Mouse (Mus musculus) megakaryocyte progenitor cell, adult 5-6 weeks (primary cell): Measurements from ENCODE around the gene Thy1. TPM values are rescaled to one million over a fixed set of nuclear protein-coding genes. Genes with fewer than 3 reads are reported as not detected.

ENCODE experiments used
- ATAC-seq: replicated peaks from 2 replicates; pipeline ENCODE4 v1.8.0; 2016; ENCODE audit warnings: mild to moderate bottlenecking, moderate TSS enrichment, inconsistent platforms; ENCODE audit not compliant: poor library complexity
- total RNA-seq, 2 experiments: library from RNA; stranded (forward) in 1 of 2; stranded (reverse) in 1 of 2; fragments of 157-497, 149-512 nt in 1 of 2; fragments of 200-1000 nt in 1 of 2; gene quantifications; 2 replicates each; pipeline versions ENCODE4 v1.2.3 to v1.2.4; 2015 to 2017

The Thy1 gene
- total RNA-seq, 2 experiments from 2014 or later, result 0.21 to 0.32 TPM

DNA sequence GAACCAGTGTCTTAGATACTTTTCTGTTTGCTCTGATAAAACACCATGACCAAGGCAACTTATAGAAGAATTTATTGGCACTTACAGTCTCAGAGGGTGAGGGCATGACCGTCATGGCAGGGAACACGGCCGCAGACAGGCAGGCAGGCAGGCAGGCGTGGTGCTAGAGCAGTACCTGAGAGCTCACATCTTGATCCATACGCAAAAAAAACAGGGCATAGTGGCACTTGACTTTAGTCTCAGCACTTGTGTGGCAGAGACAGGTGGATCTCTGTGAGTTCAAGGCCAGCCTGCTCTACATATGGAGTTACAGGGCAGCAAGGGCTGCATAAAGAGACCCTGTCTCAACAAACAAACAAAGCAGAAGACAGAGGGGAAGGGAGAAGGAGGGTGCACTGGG lies 9.9 kb upstream of the Thy1 start:
- ATAC-seq, result no peak

DNA sequence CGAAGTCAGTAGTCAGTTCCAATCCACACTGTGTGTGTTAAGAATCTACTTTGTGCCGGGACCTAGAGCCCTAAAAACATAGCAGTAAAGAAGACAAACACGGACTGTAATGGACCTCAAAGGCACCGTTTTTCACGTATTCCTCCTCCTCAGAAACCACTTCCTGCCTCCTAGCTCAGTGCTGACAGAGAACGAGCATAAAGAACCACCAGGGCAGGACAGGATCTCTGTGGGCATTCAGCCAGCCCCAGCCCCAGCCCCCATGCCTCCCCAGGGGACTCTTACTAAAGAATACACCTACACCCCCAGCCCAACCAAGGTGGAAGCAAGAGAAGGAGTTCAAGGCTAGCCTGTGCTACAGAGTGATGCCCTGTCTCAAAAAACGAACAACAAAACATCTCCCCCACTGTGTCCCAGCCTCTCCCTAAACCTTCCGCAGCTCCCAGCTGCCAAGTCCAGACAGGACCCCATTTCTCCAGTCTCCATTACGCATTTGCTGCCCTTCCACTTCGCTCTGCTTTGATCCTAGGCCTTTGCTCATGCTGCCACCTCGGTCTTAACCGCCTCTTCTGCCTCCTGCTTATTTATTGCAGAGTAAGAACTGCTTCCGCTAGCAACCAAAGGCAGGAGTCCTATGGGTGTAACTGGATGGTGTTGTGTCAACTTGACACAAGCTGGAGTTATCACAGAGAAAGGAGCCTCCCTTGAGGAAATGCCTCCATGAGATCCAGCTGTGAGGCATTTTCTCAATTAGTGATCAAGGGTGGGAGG lies 9.0 kb upstream of the Thy1 start:
- no peak for ATAC-seq

DNA sequence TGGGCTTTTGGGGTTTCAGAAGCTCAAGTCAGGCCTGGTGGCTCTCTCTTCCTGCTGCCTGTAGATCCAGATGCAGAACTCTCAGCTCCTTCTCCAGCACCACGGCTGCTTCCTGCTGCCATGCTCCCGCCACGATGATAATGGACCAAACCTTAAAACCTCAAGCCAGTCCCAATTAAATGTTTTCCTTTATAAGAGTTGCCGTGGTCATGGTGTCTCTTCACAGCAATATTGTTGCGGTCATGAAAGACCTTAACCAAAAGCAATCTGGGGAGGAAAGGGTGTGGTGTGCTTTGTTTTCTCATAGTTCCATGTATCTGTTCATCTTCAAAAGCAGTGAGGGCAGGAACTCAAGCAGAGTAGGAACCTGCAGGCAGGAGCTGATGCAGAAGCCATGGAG lies 6.1 kb upstream of the Thy1 start:
- ATAC-seq, result no peak

DNA sequence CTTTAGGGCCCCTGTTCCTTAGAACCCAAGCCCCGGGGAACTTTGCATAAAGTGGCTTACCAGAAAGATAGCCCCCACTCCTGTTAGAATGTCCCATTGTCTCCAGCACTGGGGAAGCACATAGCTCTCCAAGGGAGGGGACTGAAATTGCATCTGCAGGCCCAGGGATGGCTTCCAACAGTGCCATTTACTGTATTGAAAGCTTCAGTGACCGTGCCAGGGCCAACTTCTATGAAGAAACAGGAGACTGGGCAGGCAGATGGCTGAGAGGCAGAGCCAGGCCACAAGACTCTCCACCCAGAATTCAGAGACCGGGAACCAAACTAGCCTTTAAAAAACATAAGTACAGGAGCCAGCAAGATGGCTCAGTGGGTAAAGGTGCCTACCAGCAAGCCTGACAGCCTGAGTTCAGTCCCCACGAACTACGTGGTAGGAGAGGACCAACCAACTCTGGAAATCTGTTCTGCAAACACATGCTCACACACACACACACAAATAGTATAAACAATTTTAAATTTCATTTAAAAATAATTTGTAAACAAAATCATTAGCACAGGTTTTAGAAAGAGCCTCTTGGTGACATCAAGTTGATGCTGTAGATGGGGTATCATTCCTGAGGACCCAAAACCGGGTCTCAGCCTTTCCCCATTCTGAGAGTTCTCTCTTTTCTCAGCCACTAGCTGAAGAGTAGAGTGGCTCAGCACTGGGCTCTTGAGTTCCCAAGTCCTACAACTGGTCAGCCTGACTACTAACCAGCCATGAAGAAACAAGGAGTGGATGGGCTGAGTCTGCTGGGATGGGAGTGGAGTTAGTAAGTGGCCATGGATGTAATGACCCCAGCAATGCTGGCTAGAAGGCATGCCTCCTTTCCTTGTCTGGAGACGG lies 1.4 kb upstream of the Thy1 start:
- no peak for ATAC-seq

DNA sequence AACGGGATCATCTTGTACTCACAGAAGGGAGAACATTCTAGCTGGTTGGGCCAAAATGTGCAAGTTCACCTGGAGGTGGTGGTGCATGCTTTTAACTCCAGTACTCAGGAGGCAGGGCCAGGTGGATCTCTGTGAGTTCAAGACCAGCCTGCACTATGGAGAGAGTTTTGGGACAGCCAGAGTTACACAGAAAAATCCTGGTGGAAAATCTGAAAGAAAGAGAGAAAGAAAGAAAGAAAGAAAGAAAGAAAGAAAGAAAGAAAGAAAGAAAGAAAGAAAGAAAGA lies 846 bp upstream of the Thy1 start:
- no peak for ATAC-seq

DNA sequence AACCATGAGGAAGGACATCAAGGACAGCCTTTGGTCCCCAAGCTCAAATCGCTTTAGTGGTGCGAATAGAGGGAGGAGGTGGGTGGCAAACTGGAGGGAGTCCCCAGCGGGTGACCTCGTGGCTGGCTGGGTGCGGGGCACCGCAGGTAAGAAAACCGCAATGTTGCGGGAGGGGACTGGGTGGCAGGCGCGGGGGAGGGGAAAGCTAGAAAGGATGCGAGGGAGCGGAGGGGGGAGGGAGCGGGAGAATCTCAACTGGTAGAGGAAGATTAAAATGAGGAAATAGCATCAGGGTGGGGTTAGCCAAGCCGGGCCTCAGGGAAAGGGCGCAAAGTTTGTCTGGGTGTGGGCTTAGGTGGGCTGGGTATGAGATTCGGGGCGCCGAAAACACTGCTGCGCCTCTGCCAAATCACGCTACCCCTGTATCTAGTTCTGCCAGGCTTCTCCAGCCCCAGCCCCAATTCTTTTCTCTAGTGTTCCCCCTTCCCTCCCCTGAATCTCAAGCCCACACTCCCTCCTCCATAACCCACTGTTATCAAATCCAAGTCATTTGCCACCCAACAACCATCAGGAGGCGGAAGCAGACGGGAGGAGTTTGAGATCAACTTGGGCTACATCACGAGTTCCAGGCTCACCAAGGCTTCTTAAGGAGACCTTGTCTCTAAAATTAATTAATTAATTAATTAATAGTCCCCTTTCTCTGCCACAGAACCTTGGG lies 683 bp downstream of the Thy1 start:
- ATAC-seq, result peak; percentile 61

DNA sequence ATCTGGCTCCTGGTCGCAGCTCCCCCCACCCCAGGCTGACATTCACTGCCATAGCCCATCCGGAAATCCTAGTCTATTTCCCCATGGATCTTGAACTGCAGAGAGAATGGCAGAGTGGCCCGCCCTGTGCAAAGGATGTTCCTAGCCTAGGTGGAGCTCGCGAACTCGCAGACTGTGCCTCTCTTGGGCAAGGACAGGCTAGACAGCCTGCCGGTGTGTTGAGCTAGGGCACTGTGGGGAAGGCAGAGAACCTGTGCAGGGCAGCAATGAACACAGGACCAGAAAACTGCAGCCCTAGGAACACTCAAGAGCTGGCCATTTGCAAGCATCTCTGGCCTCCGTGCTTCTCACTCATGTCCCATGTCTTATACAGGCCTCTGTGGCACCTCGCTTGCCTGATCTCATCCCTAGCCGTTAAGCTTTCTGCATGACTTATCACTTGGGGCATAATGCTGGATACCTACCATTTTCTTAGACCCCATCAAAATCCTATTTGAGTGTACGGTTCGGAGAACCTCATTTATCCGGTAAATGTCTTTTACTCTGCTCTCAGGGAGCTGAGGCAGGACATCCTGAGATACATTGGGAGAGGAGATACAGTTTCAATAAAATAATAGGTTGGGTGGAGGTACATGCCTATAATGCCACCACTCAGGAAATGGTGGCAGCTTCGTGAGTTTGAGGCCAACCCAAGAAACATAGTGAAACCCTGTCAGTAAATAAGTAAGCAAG lies 1.4 kb downstream of the Thy1 start:
- ATAC-seq, result no peak

DNA sequence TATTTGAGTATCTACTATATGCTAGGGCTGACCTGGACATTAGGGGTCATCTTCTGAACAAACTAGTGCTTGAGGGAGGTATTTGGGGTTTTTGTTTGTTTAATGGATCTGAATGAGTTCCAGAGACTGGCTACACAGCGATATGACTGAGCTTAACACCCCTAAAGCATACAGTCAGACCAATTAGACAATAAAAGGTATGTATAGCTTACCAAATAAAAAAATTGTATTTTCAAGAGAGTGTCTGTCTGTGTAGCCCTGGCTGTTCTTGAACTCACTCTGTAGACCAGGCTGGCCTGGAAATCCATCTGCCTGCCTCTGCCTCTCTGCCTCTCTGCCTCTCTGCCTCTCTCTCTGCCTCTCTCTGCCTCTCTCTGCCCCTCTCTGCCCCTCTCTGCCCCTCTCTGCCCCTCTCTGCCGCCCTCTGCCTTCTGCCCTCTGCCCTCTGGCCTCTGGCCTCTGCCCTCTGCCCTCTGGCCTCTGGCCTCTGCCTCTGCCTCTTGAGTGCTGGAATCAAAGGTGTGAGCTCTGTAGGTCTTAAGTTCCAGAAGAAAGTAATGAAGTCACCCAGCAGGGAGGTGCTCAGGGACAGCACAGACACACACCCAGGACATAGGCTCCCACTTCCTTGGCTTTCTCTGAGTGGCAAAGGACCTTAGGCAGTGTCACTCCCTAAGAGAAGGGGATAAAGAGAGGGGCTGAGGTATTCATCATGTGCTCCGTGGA lies 2.1 kb downstream of the Thy1 start:
- no peak for ATAC-seq

DNA sequence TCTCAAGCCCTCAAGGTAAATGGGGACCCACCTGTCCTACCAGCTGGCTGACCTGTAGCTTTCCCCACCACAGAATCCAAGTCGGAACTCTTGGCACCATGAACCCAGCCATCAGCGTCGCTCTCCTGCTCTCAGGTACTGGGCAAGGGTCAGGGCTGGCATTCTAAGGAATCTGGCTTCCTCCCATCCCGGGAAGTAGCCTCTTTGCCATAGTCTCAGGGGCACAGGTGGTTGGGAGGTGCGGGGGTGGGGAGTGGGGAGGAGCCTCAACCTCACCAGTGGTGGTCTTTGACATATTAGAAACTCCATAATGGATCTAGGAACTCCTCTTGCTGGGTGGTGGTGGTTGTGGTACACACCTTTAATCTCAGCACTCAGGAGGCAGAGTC lies 2.7 kb downstream of the Thy1 start:
- ATAC-seq, result no peak

DNA sequence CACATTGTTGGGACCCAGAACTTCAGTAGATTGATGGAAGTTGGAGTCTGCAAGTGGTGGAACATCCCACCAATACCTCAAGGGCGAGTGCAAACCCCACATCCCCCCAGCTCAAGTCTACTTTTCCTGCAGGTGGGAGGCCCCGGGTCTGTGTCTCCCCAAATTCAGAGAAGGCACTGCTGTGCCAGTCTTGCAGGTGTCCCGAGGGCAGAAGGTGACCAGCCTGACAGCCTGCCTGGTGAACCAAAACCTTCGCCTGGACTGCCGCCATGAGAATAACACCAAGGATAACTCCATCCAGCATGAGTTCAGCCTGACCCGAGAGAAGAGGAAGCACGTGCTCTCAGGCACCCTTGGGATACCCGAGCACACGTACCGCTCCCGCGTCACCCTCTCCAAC lies 3.2 kb downstream of the Thy1 start:
- no peak for ATAC-seq

DNA sequence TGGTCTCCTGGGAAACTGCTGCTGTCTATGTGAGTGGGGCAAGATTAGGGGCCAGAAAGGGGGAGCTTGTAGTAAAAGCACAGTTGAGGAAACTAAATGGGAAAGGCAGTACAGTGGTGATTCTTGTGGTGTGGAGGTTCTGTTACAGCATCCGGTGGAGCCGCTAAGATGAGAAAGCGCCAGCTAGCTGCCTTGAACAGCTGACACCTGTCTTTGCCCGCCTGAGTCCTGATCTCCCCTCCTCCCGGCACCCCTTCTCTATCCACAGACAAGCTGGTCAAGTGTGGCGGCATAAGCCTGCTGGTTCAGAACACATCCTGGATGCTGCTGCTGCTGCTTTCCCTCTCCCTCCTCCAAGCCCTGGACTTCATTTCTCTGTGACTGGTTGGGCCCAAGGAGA lies 3.9 kb downstream of the Thy1 start:
- no peak for ATAC-seq

DNA sequence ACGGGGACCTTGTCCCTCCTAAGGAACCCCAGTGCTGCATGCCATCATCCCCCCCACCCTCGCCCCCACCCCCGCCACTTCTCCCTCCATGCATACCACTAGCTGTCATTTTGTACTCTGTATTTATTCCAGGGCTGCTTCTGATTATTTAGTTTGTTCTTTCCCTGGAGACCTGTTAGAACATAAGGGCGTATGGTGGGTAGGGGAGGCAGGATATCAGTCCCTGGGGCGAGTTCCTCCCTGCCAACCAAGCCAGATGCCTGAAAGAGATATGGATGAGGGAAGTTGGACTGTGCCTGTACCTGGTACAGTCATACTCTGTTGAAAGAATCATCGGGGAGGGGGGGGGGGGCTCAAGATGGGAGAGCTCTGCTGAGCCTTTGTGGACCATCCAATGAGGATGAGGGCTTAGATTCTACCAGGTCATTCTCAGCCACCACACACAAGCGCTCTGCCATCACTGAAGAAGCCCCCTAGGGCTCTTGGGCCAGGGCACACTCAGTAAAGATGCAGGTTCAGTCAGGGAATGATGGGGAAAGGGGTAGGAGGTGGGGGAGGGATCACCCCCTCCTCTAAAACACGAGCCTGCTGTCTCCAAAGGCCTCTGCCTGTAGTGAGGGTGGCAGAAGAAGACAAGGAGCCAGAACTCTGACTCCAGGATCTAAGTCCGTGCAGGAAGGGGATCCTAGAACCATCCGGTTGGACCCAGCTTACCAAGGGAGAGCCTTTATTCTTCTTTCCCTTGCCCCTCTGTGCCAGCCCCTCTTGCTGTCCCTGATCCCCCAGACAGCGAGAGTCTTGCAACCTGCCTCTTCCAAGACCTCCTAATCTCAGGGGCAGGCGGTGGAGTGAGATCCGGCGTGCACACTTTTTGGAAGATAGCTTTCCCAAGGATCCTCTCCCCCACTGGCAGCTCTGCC lies 4.6 kb downstream of the Thy1 start:
- ATAC-seq, result peak; percentile 32; the same call in 1 of the 2 replicates

DNA sequence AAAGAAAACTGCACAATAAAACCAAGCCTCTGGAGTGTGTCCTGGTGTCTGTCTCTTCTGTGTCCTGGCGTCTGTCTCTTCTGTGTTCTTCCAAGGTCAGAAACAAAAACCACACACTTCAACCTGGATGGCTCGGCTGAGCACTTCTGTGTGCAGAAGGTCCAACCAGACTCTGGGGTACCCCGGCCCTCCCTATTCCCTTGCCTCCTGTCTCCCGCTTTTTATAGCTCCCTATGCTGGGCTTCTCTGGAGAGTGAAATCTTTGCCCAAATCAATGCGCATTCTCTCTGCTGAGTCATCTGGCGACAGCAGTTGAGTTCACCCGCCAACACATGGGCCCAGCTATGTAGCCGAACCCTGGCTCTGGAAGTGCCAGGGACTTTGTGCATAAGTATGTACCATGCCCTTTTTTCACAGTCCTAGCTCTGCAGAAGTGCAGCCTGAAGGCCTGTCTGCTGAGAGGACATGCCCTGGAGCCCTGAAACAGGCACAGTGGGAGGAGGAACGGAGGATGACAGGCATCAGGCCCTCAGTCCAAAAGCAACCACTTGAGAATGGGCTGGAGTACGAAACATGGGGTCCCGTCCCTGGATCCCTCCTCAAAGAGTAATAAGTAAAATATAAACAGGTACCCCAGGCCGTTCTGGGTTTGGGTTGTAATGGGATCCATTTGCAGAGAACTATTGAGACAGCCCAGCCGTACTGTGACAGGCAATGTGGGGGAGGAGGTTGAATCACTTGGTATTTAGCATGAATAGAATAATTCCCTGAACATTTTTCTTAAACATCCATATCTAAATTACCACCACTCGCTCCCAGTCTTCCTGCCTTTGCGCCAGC lies 5.6 kb downstream of the Thy1 start:
- no peak for ATAC-seq

DNA sequence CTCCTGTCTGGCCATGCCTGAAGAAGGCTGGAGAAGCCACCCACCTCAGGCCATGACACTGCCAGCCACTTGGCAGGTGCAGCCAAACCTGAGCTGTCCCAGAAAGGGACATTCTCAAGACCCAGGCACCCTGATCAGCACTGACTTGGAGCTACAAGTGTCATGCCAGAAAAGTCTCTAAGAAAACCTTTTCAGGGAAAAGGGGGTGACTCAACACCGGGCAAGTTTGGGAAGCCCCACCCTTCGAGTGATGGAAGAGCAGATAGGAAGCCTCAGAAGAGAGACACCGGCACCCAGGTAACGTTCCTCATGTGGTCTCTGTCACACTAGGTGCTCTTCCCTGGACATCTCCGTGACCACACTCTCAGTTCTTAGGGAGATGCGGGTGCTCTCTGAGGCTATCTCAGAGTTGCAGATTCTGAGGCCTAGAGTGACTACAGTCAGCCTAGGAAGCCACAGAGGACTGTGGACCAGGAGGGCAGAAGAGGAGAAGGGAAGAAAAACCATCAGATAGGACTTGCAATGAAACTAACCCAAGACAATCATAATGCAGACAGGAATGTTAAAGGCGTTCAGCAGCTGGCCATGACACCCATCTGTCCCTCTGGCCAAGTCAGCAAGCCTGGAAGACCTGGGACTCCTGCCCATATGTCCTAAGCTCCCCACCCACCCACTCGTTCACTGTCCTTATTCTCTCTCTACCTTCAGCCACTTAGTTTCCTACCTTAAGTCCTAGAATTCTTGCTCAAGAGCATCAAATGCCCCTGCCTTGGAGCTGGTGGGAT lies 6.4 kb downstream of the Thy1 start:
- ATAC-seq, result no peak

DNA sequence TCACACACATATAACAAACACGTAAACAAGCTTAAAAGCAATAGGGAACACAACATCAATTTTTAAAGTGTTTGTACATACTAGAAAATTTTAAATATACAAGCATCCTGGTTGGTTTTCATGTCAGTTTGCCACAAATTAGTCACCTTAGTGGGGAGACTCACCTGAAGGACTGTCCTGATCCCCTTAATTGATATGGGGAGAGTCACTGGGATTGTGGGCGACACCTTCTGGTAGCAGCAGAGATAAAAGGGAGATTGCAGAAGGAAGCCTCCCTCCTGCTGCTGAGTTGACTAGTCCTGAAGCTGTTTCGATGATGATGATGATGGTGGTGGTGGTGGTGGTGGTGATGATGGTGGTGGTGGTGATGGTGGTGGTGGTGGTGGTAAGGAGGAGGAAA lies 9.7 kb downstream of the Thy1 start:
- ATAC-seq, result no peak

DNA sequence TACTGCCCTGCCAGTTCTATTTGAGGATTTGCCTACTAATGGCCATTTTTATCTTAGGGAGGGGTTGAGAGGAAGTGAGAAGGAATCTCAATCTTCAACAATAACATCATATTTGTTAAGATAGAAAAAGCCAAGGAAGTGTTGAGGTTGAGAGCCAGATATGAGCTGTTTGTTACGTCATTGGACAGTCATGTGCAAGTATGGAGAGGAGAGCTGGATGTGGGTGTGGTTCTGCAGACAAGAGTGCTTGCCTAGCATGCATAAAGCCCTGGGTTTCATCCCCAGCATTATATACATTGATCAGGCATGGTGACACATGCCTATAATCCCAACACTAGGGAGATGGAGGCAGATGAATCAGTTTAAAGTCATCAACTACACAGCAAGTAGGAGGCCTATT lies 10.8 kb downstream of the Thy1 start:
- no peak for ATAC-seq

DNA sequence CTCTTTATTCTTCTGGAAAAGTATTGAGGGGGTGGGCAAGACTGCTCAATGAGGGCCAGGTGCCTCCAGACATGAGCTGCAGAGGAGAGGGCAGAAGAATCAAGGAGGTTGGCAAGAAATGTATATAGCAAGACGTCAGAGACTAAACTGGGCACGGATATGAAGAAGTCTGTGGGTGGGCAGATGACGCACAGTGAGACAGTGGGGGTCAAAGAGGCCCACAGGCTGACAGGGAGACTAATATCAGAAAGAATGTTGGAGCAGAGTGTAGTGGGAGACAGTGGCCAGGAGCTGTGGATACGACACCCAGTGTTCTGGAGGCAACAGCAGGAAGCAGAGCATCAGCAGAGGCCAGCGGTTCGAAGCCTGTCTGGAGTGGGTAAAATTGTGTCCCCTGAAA lies 15.4 kb downstream of the Thy1 start:
- ATAC-seq, result no peak

DNA sequence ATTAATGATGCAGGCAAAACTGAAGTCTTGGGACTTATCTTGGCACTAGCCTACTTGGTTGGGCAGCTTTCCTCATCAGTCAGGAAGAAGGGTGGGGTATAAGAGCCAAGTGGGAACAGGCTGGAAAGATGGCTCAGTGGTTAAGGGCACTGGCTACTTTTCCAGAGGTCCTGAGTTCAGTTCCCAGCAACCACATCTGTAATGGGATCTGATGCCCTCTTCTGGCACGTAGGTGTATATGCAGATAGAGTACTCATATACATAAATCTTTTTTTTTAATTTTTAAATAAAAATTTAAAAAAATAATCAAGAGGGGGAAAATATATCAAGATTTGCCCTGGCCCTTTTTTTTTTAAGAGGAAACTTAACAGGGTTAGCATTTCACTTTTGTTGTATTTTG lies 22.0 kb downstream of the Thy1 start:
- ATAC-seq, result no peak
